Mouse (Mus musculus) neural tube, embryonic 14.5 days (tissue): Measurements from ENCODE around the gene Gng4. TPM values are rescaled to one million over a fixed set of nuclear protein-coding genes. Genes with fewer than 3 reads are reported as not detected.
"Not testable (repeated sequence)": the region's sequence is repeated elsewhere in the genome, so short reads cannot be mapped to it uniquely, and the experiment has no call there.

Source experiments
- ATAC-seq: fragments of 200-750 bp; cut with Nextera tagmentation; 2 replicates; pipeline ENCODE4 v1.8.0; 2017; ENCODE audit warnings: low read depth, mild to moderate bottlenecking, moderate TSS enrichment, moderate library complexity
- H3K27ac ChIP-seq: fragments of 300-500 bp; sonication (generic); 2 replicates; pipeline ENCODE4 v1.5.1; 2014; ENCODE audit warnings: low read depth, mild to moderate bottlenecking, control low read depth, low read length, moderate library complexity, mixed read lengths
- H3K27me3 ChIP-seq: fragments of 300-500 bp; sonication (generic); 2 replicates; pipeline ENCODE4 v1.6.1; 2014; ENCODE audit warnings: low read length; ENCODE audit not compliant: control insufficient read depth, insufficient read depth
- H3K36me3 ChIP-seq: fragments of 300-500 bp; sonication (generic); 2 replicates; pipeline ENCODE4 v1.6.1; 2014; ENCODE audit warnings: low read length, mixed read lengths; ENCODE audit not compliant: control insufficient read depth, insufficient read depth
- H3K4me1 ChIP-seq: fragments of 300-500 bp; sonication (generic); 2 replicates; pipeline ENCODE4 v1.6.1; 2014; ENCODE audit warnings: low read length; ENCODE audit not compliant: control insufficient read depth, insufficient read depth
- H3K4me2 ChIP-seq: fragments of 300-500 bp; sonication (generic); 2 replicates; pipeline ENCODE4 v1.6.1; 2014; ENCODE audit warnings: mild to moderate bottlenecking, low read depth, low read length, control low read depth
- H3K4me3 ChIP-seq: fragments of 300-500 bp; sonication (generic); 2 replicates; pipeline ENCODE4 v1.5.1; 2014; ENCODE audit warnings: low read depth, low read length, control low read depth, mixed read lengths
- H3K9ac ChIP-seq: fragments of 300-500 bp; sonication (generic); replicated peaks from 2 replicates; pipeline ENCODE4 v1.6.1; 2014; ENCODE audit warnings: low read depth, mild to moderate bottlenecking, control low read depth, low read length, mixed read lengths
- H3K9me3 ChIP-seq: fragments of 300-500 bp; sonication (generic); 2 replicates; pipeline ENCODE4 v1.6.1; 2016; ENCODE audit warnings: low read length; ENCODE audit not compliant: control insufficient read depth
- WGBS: fragments of 180-500 bp; shearing (Covaris S2); extraction: QIAGEN DNeasy Blood & Tissue Kit; methylation state at CpG from one replicate; pipeline ENCODE4 v1.1.7; 2014; 5-methylcytosine and 5-hydroxymethylcytosine counted together
- polyA plus RNA-seq: library from polyadenylated mRNA; unstranded; fragments of >200 nt; fragmentation: Nextera tagmentation; extraction: Ambion mirVana; gene quantifications from 2 replicates; pipeline ENCODE4 v1.2.1, GENCODE M21; 2014

Gng4 gene
- polyA plus RNA-seq, 1 experiment from 2014 or later, result 78.1 TPM

- H3K27me3 ChIP-seq, result peaks cover 14% of the 10 kb centered on the region
- no peak overlapping the region for H3K27ac ChIP-seq
- H3K4me1 ChIP-seq, result peaks cover 10% of the 10 kb centered on the region; the same call in 1 of the 2 replicates
- H3K36me3 ChIP-seq, result no peaks in the 10 kb centered on the region
- no peak for ATAC-seq
- 0 out of 2 replicates have a peak overlapping the region, but pooled peaks have one; percentile 58 for H3K4me3 ChIP-seq
- H3K9ac ChIP-seq, result no peak overlapping the region
- H3K9me3 ChIP-seq, result no peaks in the 10 kb centered on the region
- H3K4me2 ChIP-seq, result peak overlapping the region; percentile 79
- WGBS, result 32% methylated on average over 7 of the region's 7 CpGs
These were observed 563 bp upstream of the Gng4 start for GRCm38 (mm10) chr13:13783296-13783695.

GRCm38 (mm10) chr13:13784420-13784936 is 619 bp downstream of the Gng4 start:
- peak overlapping the region; percentile 79 for H3K4me2 ChIP-seq
- H3K9me3 ChIP-seq, result no peaks in the 10 kb centered on the region
- H3K9ac ChIP-seq, result peak overlapping the region; percentile 61
- H3K4me1 ChIP-seq, result peaks cover 10% of the 10 kb centered on the region; the same call in 1 of the 2 replicates
- peaks cover 14% of the 10 kb centered on the region for H3K27me3 ChIP-seq
- H3K4me3 ChIP-seq, result peak overlapping the region; percentile 58
- H3K27ac ChIP-seq, result no peak overlapping the region
- peak; percentile 73 for ATAC-seq
- under 1% methylated on average over 56 of the region's 59 CpGs for WGBS
- H3K36me3 ChIP-seq, result no peaks in the 10 kb centered on the region

- Histone ChIP-seq H3K4me1 (peaks cover 10% of the 10 kb centered on the region; the same call in 1 of the 2 replicates), H3K9ac (peak overlapping the region; percentile 61), H3K36me3 (no peaks in the 10 kb centered on the region), H3K4me2 (peak overlapping the region; percentile 79), H3K27ac (no peak overlapping the region), H3K9me3 (no peaks in the 10 kb centered on the region), H3K4me3 (peak overlapping the region; percentile 58), H3K27me3 (peaks cover 14% of the 10 kb centered on the region)
- ATAC-seq, result peak; percentile 20
- WGBS, result under 1% methylated on average over 30 of the region's 30 CpGs
These were observed 1.3 kb downstream of the Gng4 start for GRCm38 (mm10) chr13:13784981-13785783.

GRCm38 (mm10) chr13:13786971-13787370 is 3.1 kb downstream of the Gng4 start:
- H3K9ac ChIP-seq, result no peak overlapping the region
- H3K27ac ChIP-seq, result no peak overlapping the region
- peaks cover 14% of the 10 kb centered on the region for H3K27me3 ChIP-seq
- H3K4me1 ChIP-seq, result peaks cover 10% of the 10 kb centered on the region; the same call in 1 of the 2 replicates
- no peaks in the 10 kb centered on the region for H3K9me3 ChIP-seq
- H3K4me3 ChIP-seq, result no peak overlapping the region
- no peak for ATAC-seq
- no peak overlapping the region for H3K4me2 ChIP-seq
- H3K36me3 ChIP-seq, result no peaks in the 10 kb centered on the region
- WGBS, result 66% methylated on average over 6 of the region's 6 CpGs

- Histone ChIP-seq H3K27ac (no peak overlapping the region), H3K9ac (no peak overlapping the region), H3K4me2 (no peak overlapping the region), H3K36me3 (no peaks in the 10 kb centered on the region), H3K4me3 (no peak overlapping the region), H3K9me3 (no peaks in the 10 kb centered on the region), H3K27me3 (peaks cover 14% of the 10 kb centered on the region), H3K4me1 (peaks cover 10% of the 10 kb centered on the region; the same call in 1 of the 2 replicates)
- ATAC-seq, result no peak
- whole genome bisulfite sequencing, result 93% methylated on average over 4 of the region's 4 CpGs
These were observed 4.2 kb downstream of the Gng4 start for GRCm38 (mm10) chr13:13788070-13788469.

GRCm38 (mm10) chr13:13791981-13792380 is 8.1 kb downstream of the Gng4 start:
- ATAC-seq, result no peak
- no peak overlapping the region for H3K27ac ChIP-seq
- no peak overlapping the region for H3K9ac ChIP-seq
- H3K4me1 ChIP-seq, result no peaks in the 10 kb centered on the region
- no peaks in the 10 kb centered on the region for H3K36me3 ChIP-seq
- H3K9me3 ChIP-seq, result no peaks in the 10 kb centered on the region
- no peak overlapping the region for H3K4me2 ChIP-seq
- no peaks in the 10 kb centered on the region for H3K27me3 ChIP-seq
- 92% methylated on average over 3 of the region's 3 CpGs for WGBS
- H3K4me3 ChIP-seq, result no peak overlapping the region

- Histone ChIP-seq H3K4me1 (no peaks in the 10 kb centered on the region), H3K4me2 (no peak overlapping the region), H3K9ac (no peak overlapping the region), H3K27me3 (no peaks in the 10 kb centered on the region), H3K36me3 (no peaks in the 10 kb centered on the region), H3K27ac (no peak overlapping the region), H3K4me3 (no peak overlapping the region), H3K9me3 (no peaks in the 10 kb centered on the region)
- ATAC-seq, result no peak
- 28% methylated on average over 5 of the region's 5 CpGs for WGBS
These were observed 11.4 kb downstream of the Gng4 start for GRCm38 (mm10) chr13:13795166-13795832.

- 79% methylated on average over 1 of the region's 1 CpGs for WGBS
- H3K9me3 ChIP-seq, result no peaks in the 10 kb centered on the region
- H3K4me2 ChIP-seq, result no peak overlapping the region
- H3K4me1 ChIP-seq, result no peaks in the 10 kb centered on the region
- H3K27ac ChIP-seq, result no peak overlapping the region
- no peaks in the 10 kb centered on the region for H3K36me3 ChIP-seq
- H3K4me3 ChIP-seq, result no peak overlapping the region
- H3K9ac ChIP-seq, result no peak overlapping the region
- no peaks in the 10 kb centered on the region for H3K27me3 ChIP-seq
- ATAC-seq, result no peak
These were observed 12.2 kb downstream of the Gng4 start for GRCm38 (mm10) chr13:13796082-13796481.

- H3K27me3 ChIP-seq, ATAC-seq, H3K4me1 ChIP-seq, H3K27ac ChIP-seq, H3K4me2 ChIP-seq, H3K36me3 ChIP-seq, H3K9ac ChIP-seq, H3K9me3 ChIP-seq, H3K4me3 ChIP-seq: not testable (repeated sequence)
- WGBS, result 87% methylated on average over 12 of the region's 12 CpGs
These were observed 14.0 kb downstream of the Gng4 start for GRCm38 (mm10) chr13:13797816-13798215.
